Mouse (Mus musculus) urinary bladder, postnatal 4 days (tissue): ENCODE measurements around the gene Mrtfb.

Source experiments
- DNase-seq, 2 experiments: peaks; one replicate each; pipeline ENCODE4 v3.0.0; 2021 to 2022; ENCODE audit warnings: low spot score in 2 of 2

Gene Mrtfb

GRCm38 (mm10) chr16:13437770-13438372 lies 181.6 kb downstream of the Mrtfb start:
- peak in 1 of 2 experiments; percentile 26 for DNase-seq

GRCm38 (mm10) chr16:13440468-13440867 lies 184.2 kb downstream of the Mrtfb start:
- DNase-seq, result no peak

- DNase-seq, result no peak
Measured at GRCm38 (mm10) chr16:13443764-13444163, 187.5 kb downstream of the Mrtfb start.

- no peak for DNase-seq
Measured at GRCm38 (mm10) chr16:13445461-13445860, 189.2 kb downstream of the Mrtfb start.

GRCm38 (mm10) chr16:13446488-13446887 lies 190.2 kb downstream of the Mrtfb start:
- no peak for DNase-seq

GRCm38 (mm10) chr16:13446971-13447283 lies 190.6 kb downstream of the Mrtfb start:
- DNase-seq, result no peak

GRCm38 (mm10) chr16:13447284-13448050 lies 191.2 kb downstream of the Mrtfb start:
- peak; percentile 69 to 73 for DNase-seq

GRCm38 (mm10) chr16:13448051-13448705 lies 191.9 kb downstream of the Mrtfb start:
- peak; percentile 40 to 64 for DNase-seq

GRCm38 (mm10) chr16:13448706-13449090 lies 192.4 kb downstream of the Mrtfb start:
- no peak for DNase-seq

- no peak for DNase-seq
Measured at GRCm38 (mm10) chr16:13449491-13449890, 193.2 kb downstream of the Mrtfb start.

GRCm38 (mm10) chr16:13450831-13451230 lies 194.6 kb downstream of the Mrtfb start:
- no peak for DNase-seq

- no peak for DNase-seq
Measured at GRCm38 (mm10) chr16:13451991-13452390, 195.7 kb downstream of the Mrtfb start.

GRCm38 (mm10) chr16:13452661-13453060 lies 196.4 kb downstream of the Mrtfb start:
- DNase-seq, result no peak

GRCm38 (mm10) chr16:13454026-13454600 lies 197.8 kb downstream of the Mrtfb start:
- no peak for DNase-seq

- DNase-seq, result no peak
Measured at GRCm38 (mm10) chr16:13455560-13455959, 199.3 kb downstream of the Mrtfb start.

- DNase-seq, result no peak
Measured at GRCm38 (mm10) chr16:13458556-13458955, 202.3 kb downstream of the Mrtfb start.

GRCm38 (mm10) chr16:13460071-13460470 lies 203.8 kb downstream of the Mrtfb start:
- no peak for DNase-seq

- no peak for DNase-seq
Measured at GRCm38 (mm10) chr16:13460777-13461408, 204.6 kb downstream of the Mrtfb start.

- DNase-seq, result no peak
Measured at GRCm38 (mm10) chr16:13464662-13465061, 208.4 kb downstream of the Mrtfb start.
